Mouse (Mus musculus) liver, adult 2 months (tissue): ENCODE measurements around the gene Wsb1.

Experiments used
- CTCF ChIP-seq: fragments of 200-500 bp; IDR thresholded peaks from 2 replicates; pipeline ENCODE4 v1.5.1; 2011; ENCODE audit warnings: low read depth, low read length, control low read depth
- POLR2A ChIP-seq: fragments of 200-500 bp; IDR thresholded peaks from 2 replicates; pipeline ENCODE4 v1.6.1; 2011; ENCODE audit warnings: low read length, control low read depth; ENCODE audit not compliant: insufficient read depth; ENCODE audit errors: extremely low read depth

DNA sequence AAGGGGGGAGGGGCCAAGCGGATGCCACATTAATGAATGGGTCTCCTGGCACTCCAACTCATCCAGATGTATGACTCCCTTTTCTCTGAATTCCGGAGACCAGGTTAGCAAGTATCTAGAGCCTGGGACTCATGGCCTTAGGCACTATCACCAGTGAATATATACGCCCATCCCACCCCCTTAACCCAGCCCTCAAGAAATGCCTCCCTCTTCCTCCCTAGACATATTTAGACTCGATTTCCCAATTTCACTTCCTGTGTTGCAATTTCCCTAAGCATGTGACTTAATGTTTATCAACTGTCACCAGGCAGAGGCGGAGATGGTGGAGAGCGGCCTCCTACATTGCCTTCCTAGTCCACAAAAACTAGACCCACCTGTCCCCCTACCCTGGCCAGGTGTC, 33.0 kb upstream of the Wsb1 start:
- no peak for TF ChIP-seq CTCF
- no peak for TF ChIP-seq POLR2A
